Mouse (Mus musculus): ENCODE data around the gene Cdc42bpg. TPM values are rescaled to one million over a fixed set of nuclear protein-coding genes. Genes with fewer than 3 reads are reported as not detected.
A peak's percentile ranks its signal among the peaks of the same experiment; 100 is the strongest.

The Cdc42bpg gene
- polyA plus RNA-seq, 1 experiment from 2014 or later = 0.46 TPM

DNA sequence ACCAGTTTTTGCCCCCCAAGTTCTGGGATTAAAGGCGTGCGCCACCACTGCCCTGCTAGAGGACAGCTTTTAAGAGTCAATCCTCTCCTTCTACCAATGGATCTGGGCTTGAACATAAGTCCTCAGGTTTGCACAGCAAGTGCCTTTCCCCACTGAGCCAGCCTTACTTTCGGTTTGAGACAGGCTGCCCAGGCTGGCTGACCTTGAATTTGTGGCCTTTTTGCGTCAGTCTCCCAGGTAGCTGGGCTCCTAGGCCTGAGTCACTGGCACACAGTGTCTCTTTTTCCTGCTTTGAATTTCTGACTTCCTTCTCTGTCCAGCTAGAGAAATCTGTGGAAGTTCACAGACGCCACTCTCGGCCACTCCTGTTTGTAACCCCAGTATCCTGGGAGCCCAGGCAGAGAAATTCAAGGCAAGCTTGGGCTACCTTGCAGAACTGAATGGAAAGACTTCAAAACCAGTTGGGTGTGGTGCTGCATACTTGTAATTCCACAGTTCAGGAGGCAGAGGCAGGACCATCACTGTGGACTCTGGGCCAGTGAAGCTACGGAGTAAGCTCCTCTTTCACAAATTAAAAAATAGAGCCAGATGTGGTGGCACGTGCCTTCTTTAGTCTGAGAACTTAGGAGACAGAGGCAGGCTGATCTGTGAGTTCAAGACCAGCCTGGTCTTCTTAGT is 36.3 kb upstream of the Cdc42bpg start:
- WGBS = 86% methylated on average over 8 of the region's 8 CpGs
- H3K27ac ChIP-seq = no peak overlapping the region
- ATAC-seq = no peak
- no peaks in the 10 kb centered on the region for H3K27me3 ChIP-seq
- 0 out of 2 replicates have a peak, but pooled peaks cover 3% of the 10 kb centered on the region for H3K4me1 ChIP-seq (replicated peaks)
- H3K9ac ChIP-seq (replicated peaks) = no peak overlapping the region
- H3K36me3 ChIP-seq = no peaks in the 10 kb centered on the region
- H3K9me3 ChIP-seq = no peaks in the 10 kb centered on the region
- H3K4me2 ChIP-seq (replicated peaks) = no peak overlapping the region
- no peak overlapping the region for H3K4me3 ChIP-seq (replicated peaks)

DNA sequence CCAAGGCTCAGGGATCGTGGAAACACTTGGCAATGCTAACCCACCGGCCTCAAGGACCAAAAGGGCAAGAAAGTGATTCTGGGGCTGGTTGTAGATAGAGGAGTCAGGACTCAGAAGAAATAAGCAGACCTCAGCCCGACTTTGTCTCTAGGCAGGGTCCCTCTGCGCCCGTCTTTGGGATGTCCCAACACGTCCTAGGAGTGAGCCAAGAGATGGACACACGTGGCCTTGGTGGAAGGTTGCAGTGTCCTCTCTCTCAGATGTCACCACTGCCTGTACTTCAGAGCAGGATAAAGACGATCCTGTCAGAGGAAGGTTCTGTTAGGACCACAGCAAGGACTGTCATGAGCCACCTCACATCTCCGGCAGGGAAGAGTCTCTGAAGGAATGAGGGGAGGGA is 35.6 kb upstream of the Cdc42bpg start:
- Histone ChIP-seq H3K9ac (replicated peaks) (0 out of 2 replicates have a peak overlapping the region, but pooled peaks have one; percentile 24), H3K4me2 (replicated peaks) (no peak overlapping the region), H3K4me3 (replicated peaks) (no peak overlapping the region), H3K36me3 (no peaks in the 10 kb centered on the region), H3K27ac (no peak overlapping the region), H3K9me3 (no peaks in the 10 kb centered on the region), H3K4me1 (replicated peaks) (peaks cover 9% of the 10 kb centered on the region), H3K27me3 (no peaks in the 10 kb centered on the region)
- ATAC-seq = no peak
- 62% methylated on average over 9 of the region's 9 CpGs for WGBS

DNA sequence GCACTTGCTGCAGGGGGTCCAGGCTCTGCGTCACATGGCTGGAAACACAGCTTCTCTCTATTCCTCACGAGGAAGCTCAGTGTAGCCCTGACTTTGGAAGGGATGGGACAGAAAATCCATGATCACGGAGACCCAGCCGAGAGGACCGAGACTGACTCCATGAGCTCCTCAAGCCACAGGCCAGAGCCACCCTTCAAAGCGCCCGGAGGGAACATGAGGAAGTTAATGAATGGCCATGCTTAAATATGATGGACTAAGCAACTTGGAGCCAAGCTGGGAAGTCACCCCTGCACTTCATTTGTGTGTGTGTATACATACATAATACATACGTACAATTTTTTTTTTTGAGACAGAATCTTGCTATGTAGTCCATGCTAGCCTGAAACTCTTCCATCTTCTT is 35.0 kb upstream of the Cdc42bpg start:
- Histone ChIP-seq H3K9ac (replicated peaks) (0 out of 2 replicates have a peak overlapping the region, but pooled peaks have one; percentile 24), H3K9me3 (no peaks in the 10 kb centered on the region), H3K27me3 (no peaks in the 10 kb centered on the region), H3K36me3 (no peaks in the 10 kb centered on the region), H3K4me2 (replicated peaks) (no peak overlapping the region), H3K4me1 (replicated peaks) (peaks cover 14% of the 10 kb centered on the region), H3K4me3 (replicated peaks) (no peak overlapping the region), H3K27ac (no peak overlapping the region)
- WGBS = 31% methylated on average over 8 of the region's 8 CpGs
- ATAC-seq = no peak

DNA sequence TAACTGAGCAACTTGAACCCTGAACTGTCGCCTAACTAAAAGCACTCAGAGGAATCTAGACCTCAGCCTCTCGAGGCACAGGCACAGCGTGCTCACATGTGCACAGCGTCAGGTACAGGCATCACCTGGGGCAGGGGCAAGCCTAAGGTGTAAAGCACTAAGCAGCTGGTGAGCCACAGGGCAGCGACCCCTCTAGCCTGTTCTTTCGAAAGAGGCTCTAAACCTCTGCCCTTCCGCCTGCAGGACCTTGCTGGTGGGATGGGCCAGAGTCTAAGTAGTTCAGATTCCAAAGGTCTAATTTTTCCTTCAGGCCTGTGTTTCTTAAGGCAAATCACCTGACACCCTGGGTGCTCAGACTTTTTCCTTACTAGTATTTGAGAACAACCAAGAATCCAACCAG is 34.2 kb upstream of the Cdc42bpg start:
- no peaks in the 10 kb centered on the region for H3K9me3 ChIP-seq
- H3K4me2 ChIP-seq (replicated peaks) = no peak overlapping the region
- H3K4me1 ChIP-seq (replicated peaks) = peaks cover 14% of the 10 kb centered on the region
- H3K9ac ChIP-seq (replicated peaks) = no peak overlapping the region
- H3K4me3 ChIP-seq (replicated peaks) = no peak overlapping the region
- no peak overlapping the region for H3K27ac ChIP-seq
- 74% methylated on average over 7 of the region's 7 CpGs for WGBS
- H3K27me3 ChIP-seq = no peaks in the 10 kb centered on the region
- no peak for ATAC-seq
- no peaks in the 10 kb centered on the region for H3K36me3 ChIP-seq

DNA sequence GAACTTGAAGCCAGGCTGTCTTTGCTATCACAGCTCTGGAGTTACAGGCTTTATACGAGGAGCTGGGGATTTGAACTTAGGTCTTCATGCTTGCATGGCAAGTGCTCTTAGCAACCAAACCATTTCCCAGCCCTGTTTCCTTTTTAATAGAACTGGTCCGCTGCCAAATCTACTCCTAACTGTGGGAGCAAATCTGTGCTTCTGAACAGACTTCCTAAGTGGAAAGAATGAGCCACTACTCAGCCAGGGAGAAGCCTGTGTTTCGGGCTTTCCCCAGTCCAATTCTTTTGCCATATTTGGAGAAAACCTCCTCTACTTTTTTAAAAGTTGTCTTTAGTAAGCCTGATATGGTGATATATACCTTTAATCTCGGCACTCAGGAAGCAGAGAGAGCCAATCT is 33.5 kb upstream of the Cdc42bpg start:
- Histone ChIP-seq H3K27ac (no peak overlapping the region), H3K36me3 (no peaks in the 10 kb centered on the region), H3K4me1 (replicated peaks) (peaks cover 17% of the 10 kb centered on the region), H3K4me2 (replicated peaks) (no peak overlapping the region), H3K4me3 (replicated peaks) (no peak overlapping the region), H3K27me3 (no peaks in the 10 kb centered on the region), H3K9ac (replicated peaks) (no peak overlapping the region), H3K9me3 (no peaks in the 10 kb centered on the region)
- ATAC-seq = no peak
- WGBS = 90% methylated on average over 4 of the region's 4 CpGs

DNA sequence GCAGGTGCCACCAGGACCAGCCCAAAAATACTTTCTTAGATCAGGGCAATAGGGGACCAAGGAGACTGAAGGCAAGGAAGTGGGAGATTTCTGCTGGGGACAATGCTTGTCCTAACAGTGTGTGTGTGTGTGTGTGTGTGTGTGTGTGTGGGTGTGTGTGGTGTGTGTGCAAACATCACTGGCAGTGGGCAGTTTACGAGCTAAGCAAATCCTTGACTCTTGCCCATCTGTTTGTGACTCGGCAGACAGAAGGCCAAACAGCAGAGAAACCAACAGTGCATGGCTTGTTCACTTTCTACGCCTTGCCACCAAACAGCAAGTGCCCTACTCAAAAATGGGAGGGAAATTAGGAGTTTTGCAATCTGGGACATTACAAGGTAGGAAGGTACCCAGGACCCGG is 32.7 kb upstream of the Cdc42bpg start:
- peaks cover 23% of the 10 kb centered on the region for H3K4me1 ChIP-seq (replicated peaks)
- no peaks in the 10 kb centered on the region for H3K27me3 ChIP-seq
- H3K9ac ChIP-seq (replicated peaks) = no peak overlapping the region
- no peak for ATAC-seq
- no peak overlapping the region for H3K4me2 ChIP-seq (replicated peaks)
- H3K36me3 ChIP-seq = no peaks in the 10 kb centered on the region
- 93% methylated on average over 4 of the region's 4 CpGs for WGBS
- H3K4me3 ChIP-seq (replicated peaks) = no peak overlapping the region
- H3K9me3 ChIP-seq = no peaks in the 10 kb centered on the region
- H3K27ac ChIP-seq = no peak overlapping the region

DNA sequence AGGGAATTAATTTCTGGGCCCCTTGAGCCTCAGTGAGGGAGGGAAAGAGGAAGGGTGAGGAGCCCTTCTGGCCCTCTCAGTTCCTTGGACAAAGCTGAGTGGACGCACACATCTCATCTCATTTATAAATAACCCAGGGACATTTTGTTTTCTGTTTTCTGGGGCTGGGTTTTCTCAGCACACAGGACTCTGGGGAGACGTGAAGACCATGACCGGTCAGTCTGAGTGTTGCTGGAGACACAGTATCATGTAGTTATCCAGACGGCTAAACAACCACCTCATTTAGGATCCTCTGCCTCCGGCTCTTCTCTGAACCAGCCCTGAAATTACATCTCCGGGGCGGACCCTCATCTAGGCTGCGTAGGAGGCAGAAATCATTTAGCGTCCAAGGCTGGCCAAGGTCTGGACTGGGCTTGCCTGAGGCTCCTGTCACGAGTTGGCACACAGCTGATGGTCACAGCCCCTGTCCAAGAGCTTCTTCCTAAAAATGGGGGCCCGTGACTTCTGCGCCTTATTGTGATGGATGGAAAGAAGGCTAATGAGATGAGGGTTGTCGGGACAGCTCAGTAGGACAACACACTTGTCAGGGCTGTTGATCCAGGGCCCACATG is 32.2 kb upstream of the Cdc42bpg start:
- H3K9ac ChIP-seq (replicated peaks) = no peak overlapping the region
- H3K27me3 ChIP-seq = no peaks in the 10 kb centered on the region
- no peak overlapping the region for H3K4me2 ChIP-seq (replicated peaks)
- no peak overlapping the region for H3K4me3 ChIP-seq (replicated peaks)
- no peak overlapping the region for H3K27ac ChIP-seq
- ATAC-seq = no peak
- H3K4me1 ChIP-seq (replicated peaks) = peaks cover 28% of the 10 kb centered on the region
- no peaks in the 10 kb centered on the region for H3K36me3 ChIP-seq
- H3K9me3 ChIP-seq = no peaks in the 10 kb centered on the region
- WGBS = 92% methylated on average over 13 of the region's 13 CpGs

DNA sequence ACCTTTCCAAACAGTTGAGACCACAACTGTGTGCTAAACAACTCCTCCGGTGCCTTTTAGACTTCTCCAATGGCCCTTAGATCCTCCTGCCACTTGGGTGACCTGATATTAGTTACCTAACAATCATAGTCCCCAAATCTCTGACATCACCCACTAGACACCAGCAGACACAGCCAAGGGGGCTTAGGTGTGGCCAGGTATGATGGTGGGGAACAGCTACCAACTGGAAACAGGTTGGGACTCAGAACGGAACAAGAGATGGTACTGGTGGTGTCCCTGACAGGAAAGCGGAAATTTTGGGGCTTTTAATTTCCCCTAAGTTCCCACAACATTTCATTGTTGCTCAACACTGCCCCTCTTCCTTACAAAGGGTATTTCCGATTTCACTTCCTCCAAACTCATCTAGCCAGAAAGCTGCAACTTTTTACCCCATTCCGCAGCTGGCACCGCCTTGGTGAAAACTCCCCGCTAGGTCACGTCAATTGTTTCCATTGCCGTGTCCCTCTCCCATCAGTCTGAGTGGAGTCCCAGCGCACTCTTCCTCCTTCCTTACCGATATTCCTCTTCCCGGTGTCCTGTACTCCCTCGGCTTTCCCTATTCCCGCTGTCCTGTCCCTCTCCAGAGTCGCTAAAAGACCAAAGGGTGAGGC is 30.4 kb upstream of the Cdc42bpg start:
- Histone ChIP-seq H3K27ac (peak overlapping the region; percentile 72), H3K9ac (replicated peaks) (peak overlapping the region; percentile 56), H3K4me1 (replicated peaks) (peaks cover 44% of the 10 kb centered on the region), H3K36me3 (peaks cover 7% of the 10 kb centered on the region), H3K4me3 (replicated peaks) (peak overlapping the region; percentile 81), H3K27me3 (no peaks in the 10 kb centered on the region), H3K9me3 (no peaks in the 10 kb centered on the region), H3K4me2 (replicated peaks) (peak overlapping the region; percentile 81)
- no peak for ATAC-seq
- 7% methylated on average over 15 of the region's 15 CpGs for WGBS

DNA sequence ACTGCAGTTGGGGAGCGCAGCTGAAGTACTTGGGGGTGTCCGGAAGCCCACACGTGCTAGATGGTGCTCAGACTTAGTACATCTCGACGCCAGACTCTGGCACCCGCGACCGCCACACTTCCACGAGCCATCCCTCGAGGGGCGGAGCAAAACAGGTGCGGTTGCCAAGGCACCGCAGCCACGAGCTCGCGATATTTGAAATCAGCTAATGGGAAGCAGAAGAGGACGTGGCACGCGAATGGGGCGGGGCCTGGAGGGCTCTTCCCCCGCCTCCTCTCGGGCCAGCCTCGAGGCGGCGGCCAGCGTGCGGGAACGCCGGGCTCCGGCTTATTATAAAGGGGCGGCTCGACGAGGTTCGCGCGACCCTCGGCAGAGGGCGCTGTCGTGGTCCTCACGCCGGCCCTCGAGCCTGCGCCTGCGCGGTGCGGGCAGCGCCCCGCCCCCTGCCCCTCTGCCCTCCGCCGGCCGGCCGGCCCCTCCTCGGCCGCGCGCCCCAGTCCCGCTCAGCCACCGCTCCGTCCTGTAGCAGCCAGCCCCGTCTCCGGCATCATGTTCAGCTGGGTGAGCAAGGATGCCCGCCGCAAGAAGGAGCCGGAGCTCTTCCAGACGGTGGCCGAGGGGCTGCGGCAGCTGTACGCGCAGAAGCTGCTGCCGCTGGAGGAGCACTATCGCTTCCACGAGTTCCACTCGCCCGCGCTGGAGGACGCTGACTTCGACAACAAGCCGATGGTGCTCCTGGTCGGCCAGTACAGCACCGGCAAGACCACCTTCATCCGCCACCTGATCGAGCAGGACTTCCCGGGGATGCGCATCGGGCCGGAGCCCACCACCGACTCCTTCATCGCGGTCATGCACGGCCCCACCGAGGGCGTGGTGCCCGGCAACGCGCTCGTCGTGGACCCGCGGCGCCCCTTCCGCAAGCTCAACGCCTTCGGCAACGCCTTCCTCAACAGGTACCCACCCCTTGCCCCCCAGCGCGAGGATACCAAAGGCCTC is 29.5 kb upstream of the Cdc42bpg start, which contains the start of gene Ehd1:
Gene Ehd1 (plus strand): TSS at position 300 of the 996 bp plus-strand sequence.
- H3K9me3 ChIP-seq = no peaks in the 10 kb centered on the region
- H3K27ac ChIP-seq = peak within 1 kb of the TSS; percentile 78
- H3K4me2 ChIP-seq (replicated peaks) = peak within 1 kb of the TSS; percentile 81
- peaks cover 15% of the 10 kb centered on the region for H3K36me3 ChIP-seq
- WGBS = under 1% methylated on average over 103 of the region's 106 CpGs
- peak within 1 kb of the TSS; percentile 81 for H3K4me3 ChIP-seq (replicated peaks)
- H3K9ac ChIP-seq (replicated peaks) = peak within 1 kb of the TSS; percentile 89
- H3K4me1 ChIP-seq (replicated peaks) = peaks cover 47% of the 10 kb centered on the region
- H3K27me3 ChIP-seq = no peaks in the 10 kb centered on the region
- ATAC-seq = peak; percentile 97

DNA sequence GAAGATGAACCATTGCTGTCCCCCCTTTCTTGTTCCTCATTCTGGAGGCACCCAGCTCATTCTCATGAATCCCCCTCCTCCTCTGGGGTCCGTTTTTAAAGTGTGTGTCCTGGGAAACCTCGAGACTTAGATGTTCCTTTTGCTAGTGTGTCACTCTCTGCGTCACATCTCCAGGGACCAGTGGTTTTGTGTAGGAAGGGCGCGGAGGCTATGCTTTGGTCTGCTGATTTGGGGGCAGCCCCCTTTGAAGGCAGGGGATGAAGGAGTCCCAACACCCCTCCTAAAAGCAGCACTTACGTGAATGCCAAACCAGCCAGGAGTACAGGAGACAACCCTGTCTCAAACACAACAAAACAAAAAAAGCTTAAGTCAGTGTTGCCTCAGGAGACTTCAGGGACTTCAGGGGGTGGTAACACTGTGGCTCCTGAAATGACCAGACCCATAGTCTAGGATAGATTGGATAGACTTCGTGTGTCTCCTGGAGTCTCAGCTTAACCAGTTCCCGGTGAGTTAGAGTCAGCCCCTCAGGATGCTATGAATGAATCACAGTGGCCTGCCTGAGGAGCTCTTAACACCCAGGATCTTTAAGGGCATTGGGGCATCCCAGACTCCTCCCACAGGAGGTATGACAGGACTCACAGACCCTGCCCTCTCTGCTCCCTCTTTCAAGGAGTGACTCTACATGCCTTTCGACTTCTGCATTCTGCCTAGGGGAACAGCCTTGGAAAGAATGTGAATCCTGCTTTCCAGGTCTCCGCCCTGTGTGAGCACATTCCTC is 28.4 kb upstream of the Cdc42bpg start:
- Histone ChIP-seq H3K4me1 (replicated peaks) (peaks cover 47% of the 10 kb centered on the region), H3K4me3 (replicated peaks) (peak overlapping the region; percentile 81), H3K27me3 (no peaks in the 10 kb centered on the region), H3K9me3 (no peaks in the 10 kb centered on the region), H3K4me2 (replicated peaks) (peak overlapping the region; percentile 81), H3K9ac (replicated peaks) (peak overlapping the region; percentile 89), H3K27ac (no peak overlapping the region), H3K36me3 (peaks cover 27% of the 10 kb centered on the region)
- 7% methylated on average over 10 of the region's 10 CpGs for WGBS
- ATAC-seq = no peak
